Mouse (Mus musculus): ENCODE measurements around the gene Inafm1.

DNA sequence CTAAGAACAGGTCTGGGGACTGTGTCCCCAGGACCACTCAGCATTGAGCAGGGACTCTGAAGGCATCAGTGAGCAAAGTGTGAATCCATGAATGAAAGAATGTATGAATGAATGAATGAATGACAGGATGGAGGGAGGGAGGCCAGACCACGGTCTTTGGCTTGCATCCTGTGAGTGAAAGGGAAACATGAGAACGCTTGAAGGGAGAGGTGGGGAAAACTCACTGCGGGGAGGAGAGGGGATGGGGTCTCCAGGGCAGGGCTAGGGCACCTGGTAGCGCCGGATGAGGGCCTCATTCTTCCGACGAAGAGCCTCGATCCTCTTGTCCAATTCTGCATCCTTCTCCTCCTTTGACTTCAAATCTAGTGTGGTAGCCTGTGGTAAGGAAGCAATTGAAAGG, 10.6 kb upstream of the Inafm1 start:
- TF ChIP-seq POLR2A (IDR thresholded peaks at IDR 0.05; ENCODE audit: low read depth, low read length), result no peak
- no peak for TF ChIP-seq CTCF (IDR thresholded peaks at IDR 0.05; ENCODE audit: borderline replicate concordance, insufficient read depth, low read length)

Data from embryonic fibroblast, embryonic 13.5 days (primary cell).